Mouse (Mus musculus): ENCODE measurements at regions not wholly inside any gene's neighbourhood (a gene's known extent, or its start where the extent isn't known, plus 50 kb on each side); places are given as distances from the start of the nearest gene placed in this dataset.

GRCm38 (mm10) chr6:28184781-28185180 lies 49.8 kb upstream of the Grm8 start:
- Histone ChIP-seq H3K27me3 (ENCODE audit: insufficient read depth, low read length) (no peaks in the 10 kb centered on the region), H3K4me1 (ENCODE audit: insufficient read depth) (no peaks in the 10 kb centered on the region), H3K4me2 (ENCODE audit: low read depth) (no peak overlapping the region), H3K36me3 (ENCODE audit: insufficient read depth) (no peaks in the 10 kb centered on the region), H3K4me3 (ENCODE audit: low read depth, low read length) (no peak overlapping the region), H3K9ac (no peak overlapping the region), H3K27ac (ENCODE audit: low read depth, low read length) (no peak overlapping the region), H3K9me3 (ENCODE audit: low read length) (no peaks in the 10 kb centered on the region)
- DNase-seq (peak; percentile 57), ATAC-seq (peak; percentile 90)
- 63% methylated on average over 5 of the region's 5 CpGs for WGBS
- no peak for TF ChIP-seq CTCF (IDR thresholded peaks at IDR 0.05; ENCODE audit: low read depth)
